Mouse (Mus musculus) MEL (cell line): Measurements from ENCODE around the gene Fam160b1.

Source experiments
- CTCF ChIP-seq, 3 experiments: IDR thresholded peaks in 2 of 3; conservative IDR thresholded peaks in 1 of 3; 2 replicates each; pipeline ENCODE4 v1.5.1; 2011 to 2012; ENCODE audit warnings: low read length in 3 of 3, low read depth in 2 of 3, mild to moderate bottlenecking in 2 of 3, improper control_type of control experiment in 1 of 3, inconsistent platforms in 1 of 3, mixed read lengths in 1 of 3, moderate library complexity in 1 of 3; ENCODE audit not compliant: control insufficient read depth in 1 of 3, insufficient read depth in 1 of 3, poor library complexity in 1 of 3, severe bottlenecking in 1 of 3
- EP300 ChIP-seq, 2 experiments: IDR thresholded peaks; 2 replicates each; pipeline ENCODE4 v1.6.1; 2011; ENCODE audit warnings: improper control_type of control experiment in 2 of 2, low read length in 2 of 2, low read depth in 1 of 2, mild to moderate bottlenecking in 1 of 2
- HCFC1 ChIP-seq: IDR thresholded peaks from 2 replicates; pipeline ENCODE4 v1.6.1; 2012; ENCODE audit warnings: low read depth, mild to moderate bottlenecking, inconsistent platforms, low read length, improper control_type of control experiment, moderate library complexity
- KAT2A ChIP-seq: conservative IDR thresholded peaks from 2 replicates; pipeline ENCODE4 v1.6.1; 2012; ENCODE audit warnings: low read depth, low read length, improper control_type of control experiment, inconsistent platforms
- MAX ChIP-seq: IDR thresholded peaks from 2 replicates; pipeline ENCODE4 v1.6.1; 2011; ENCODE audit warnings: low read length, improper control_type of control experiment
- POLR2A ChIP-seq, 2 experiments: IDR thresholded peaks; 2 replicates each; pipeline ENCODE4 v1.6.1; 2011 to 2012; ENCODE audit warnings: low read length in 2 of 2, mild to moderate bottlenecking in 2 of 2, control low read depth in 1 of 2, improper control_type of control experiment in 1 of 2, low read depth in 1 of 2, moderate library complexity in 1 of 2; ENCODE audit not compliant: control insufficient read depth in 1 of 2, insufficient read depth in 1 of 2, poor library complexity in 1 of 2
- USF1 ChIP-seq: IDR thresholded peaks from 2 replicates; pipeline ENCODE4 v1.6.1; 2014; ENCODE audit warnings: low read depth, mild to moderate bottlenecking, inconsistent platforms, low read length, improper control_type of control experiment, moderate library complexity
- ZKSCAN1 ChIP-seq: IDR thresholded peaks from 2 replicates; pipeline ENCODE4 v1.6.1; 2012; ENCODE audit warnings: low read depth, mild to moderate bottlenecking, inconsistent platforms, low read length, improper control_type of control experiment, moderate library complexity
- ZNF384 ChIP-seq: IDR thresholded peaks from 2 replicates; pipeline ENCODE4 v1.6.1; 2012; ENCODE audit warnings: low read depth, mild to moderate bottlenecking, inconsistent platforms, low read length, improper control_type of control experiment

DNA sequence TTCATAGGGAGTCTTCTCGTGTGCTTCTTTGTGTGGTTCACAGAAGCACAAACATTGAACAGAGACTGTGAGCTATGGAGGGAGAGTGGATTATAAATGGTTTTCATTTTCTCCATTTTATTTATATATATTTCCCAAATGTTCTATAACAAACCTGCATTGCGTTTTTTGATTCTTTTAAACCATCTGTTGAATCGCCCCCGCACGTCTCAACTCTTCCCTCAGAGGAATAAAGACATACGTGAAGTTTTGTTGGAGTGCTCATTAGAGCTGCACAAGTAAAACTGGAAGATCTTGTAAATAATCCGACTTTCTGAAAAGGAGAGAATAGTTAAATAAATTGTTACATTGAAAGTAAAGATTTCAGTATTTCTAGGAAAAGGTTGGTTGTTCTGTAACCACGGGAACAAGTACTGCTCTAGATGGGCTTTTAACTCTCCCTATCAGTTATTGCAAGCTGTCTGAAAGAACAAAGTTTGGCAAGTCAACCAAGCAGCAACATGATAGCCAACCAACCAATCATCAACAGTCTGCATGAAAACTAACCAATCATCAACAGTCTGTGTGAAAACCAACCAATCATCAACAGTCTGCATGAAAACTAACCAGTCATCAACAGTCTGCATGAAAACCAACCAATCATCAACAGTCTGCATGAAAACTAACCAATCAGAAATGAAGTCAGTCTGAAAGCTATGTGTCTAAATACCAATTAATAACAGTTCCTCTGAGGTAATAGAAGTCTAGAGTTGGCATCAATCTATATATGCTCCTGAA lies 54.7 kb downstream of the Fam160b1 start:
- TF ChIP-seq MAX, result no peak
- no peak for TF ChIP-seq ZKSCAN1
- no peak for TF ChIP-seq CTCF (IDR thresholded peaks at IDR 0.05 in 2 of 3, conservative IDR thresholded peaks at IDR 0.05 in 1 of 3; ENCODE audit: control insufficient read depth in 1 of 3, insufficient read depth in 1 of 3, low read depth in 2 of 3, low read length in 3 of 3, poor library complexity in 1 of 3, severe bottlenecking in 1 of 3)
- TF ChIP-seq POLR2A (IDR thresholded peaks at IDR 0.05; ENCODE audit: control insufficient read depth in 1 of 2, insufficient read depth in 1 of 2, low read depth in 1 of 2, low read length in 2 of 2, poor library complexity in 1 of 2), result no peak
- no peak for TF ChIP-seq HCFC1
- no peak for TF ChIP-seq USF1
- no peak for TF ChIP-seq KAT2A
- TF ChIP-seq EP300 (IDR thresholded peaks at IDR 0.05; ENCODE audit: low read depth in 1 of 2, low read length in 2 of 2), result no peak
- TF ChIP-seq ZNF384, result no peak
